Mouse (Mus musculus) limb, embryonic 12.5 days (tissue): ENCODE measurements around the gene Olfr801. TPM values are rescaled to one million over a fixed set of nuclear protein-coding genes. Genes with fewer than 3 reads are reported as not detected.

Experiments used
- polyA plus RNA-seq: library from polyadenylated mRNA; unstranded; fragments of >200 nt; fragmentation: Nextera tagmentation; extraction: Ambion mirVana; gene quantifications from 2 replicates; pipeline ENCODE4 v1.2.1, GENCODE M21; 2016

Olfr801 gene
- polyA plus RNA-seq, 1 experiment from 2014 or later: not detected

Other genes with a start within 250 kb of the Olfr801 start
- not detected in 2 replicates for gene Olfr786, start 246.6 kb downstream of the Olfr801 start, polyA plus RNA-seq
- not detected in 2 replicates for gene Olfr787, start 212.0 kb downstream of the Olfr801 start, polyA plus RNA-seq
- not detected in 2 replicates for gene Olfr788, start 202.9 kb downstream of the Olfr801 start, polyA plus RNA-seq
- gene Olfr789, start 189.1 kb downstream of the Olfr801 start, polyA plus RNA-seq: not detected in 2 replicates
- not detected in 2 replicates for gene Olfr790, start 175.4 kb downstream of the Olfr801 start, polyA plus RNA-seq
- gene Olfr791, start 152.1 kb downstream of the Olfr801 start, polyA plus RNA-seq: not detected in 2 replicates
- not detected in 2 replicates for gene Olfr792, start 134.7 kb downstream of the Olfr801 start, polyA plus RNA-seq
- gene Olfr794, start 106.2 kb downstream of the Olfr801 start, polyA plus RNA-seq: not detected in 2 replicates
- not detected in 2 replicates for gene Olfr796, start 61.3 kb downstream of the Olfr801 start, polyA plus RNA-seq
- not detected in 2 replicates for gene Olfr798, start 45.9 kb downstream of the Olfr801 start, polyA plus RNA-seq
- gene Olfr799, start 36.4 kb downstream of the Olfr801 start, polyA plus RNA-seq: not detected in 2 replicates
- gene Olfr800, start 16.2 kb downstream of the Olfr801 start, polyA plus RNA-seq: not detected in 2 replicates
- gene Olfr802, start 14.3 kb upstream of the Olfr801 start, polyA plus RNA-seq: not detected in 2 replicates
- not detected in 2 replicates for gene Olfr803, start 20.4 kb upstream of the Olfr801 start, polyA plus RNA-seq
- not detected in 2 replicates for gene Olfr804, start 29.3 kb upstream of the Olfr801 start, polyA plus RNA-seq
- not detected in 2 replicates for gene Olfr805, start 55.5 kb upstream of the Olfr801 start, polyA plus RNA-seq
- not detected in 2 replicates for gene Olfr806, start 68.1 kb upstream of the Olfr801 start, polyA plus RNA-seq
- gene Olfr807, start 83.9 kb upstream of the Olfr801 start, polyA plus RNA-seq: not detected in 2 replicates
- gene Olfr808, start 91.6 kb upstream of the Olfr801 start, polyA plus RNA-seq: not detected in 2 replicates
- gene Olfr809, start 100.8 kb upstream of the Olfr801 start, polyA plus RNA-seq: not detected in 2 replicates
- not detected in 2 replicates for gene Olfr810, start 121.1 kb upstream of the Olfr801 start, polyA plus RNA-seq
- gene Olfr811, start 130.5 kb upstream of the Olfr801 start, polyA plus RNA-seq: not detected in 2 replicates
- gene Olfr812, start 172.2 kb upstream of the Olfr801 start, polyA plus RNA-seq: not detected in 2 replicates
- not detected in 2 replicates for gene Olfr813, start 181.5 kb upstream of the Olfr801 start, polyA plus RNA-seq
- not detected in 2 replicates for gene Olfr814, start 206.0 kb upstream of the Olfr801 start, polyA plus RNA-seq
- gene Olfr815, start 232.0 kb upstream of the Olfr801 start, polyA plus RNA-seq: not detected in 2 replicates
- gene Olfr816, start 241.7 kb upstream of the Olfr801 start, polyA plus RNA-seq: not detected in 2 replicates